Mouse (Mus musculus) c-Kit-negative CD71-positive TER-119-positive erythroid progenitor cells, embryonic 14.5 days (primary cell): ENCODE measurements at regions not wholly inside any gene's neighbourhood (a gene's known extent, or its start where the extent isn't known, plus 50 kb on each side); places are given as distances from the start of the nearest gene placed in this dataset.

Experiments used
- DNase-seq: peaks from one replicate; pipeline ENCODE4 v3.0.0-alpha.2; 2013; ENCODE audit warnings: low read depth, low spot score

- no peak for DNase-seq
Observed at GRCm38 (mm10) chr1:153962161-153962720, 62.2 kb upstream of the Teddm2 start.

DNA sequence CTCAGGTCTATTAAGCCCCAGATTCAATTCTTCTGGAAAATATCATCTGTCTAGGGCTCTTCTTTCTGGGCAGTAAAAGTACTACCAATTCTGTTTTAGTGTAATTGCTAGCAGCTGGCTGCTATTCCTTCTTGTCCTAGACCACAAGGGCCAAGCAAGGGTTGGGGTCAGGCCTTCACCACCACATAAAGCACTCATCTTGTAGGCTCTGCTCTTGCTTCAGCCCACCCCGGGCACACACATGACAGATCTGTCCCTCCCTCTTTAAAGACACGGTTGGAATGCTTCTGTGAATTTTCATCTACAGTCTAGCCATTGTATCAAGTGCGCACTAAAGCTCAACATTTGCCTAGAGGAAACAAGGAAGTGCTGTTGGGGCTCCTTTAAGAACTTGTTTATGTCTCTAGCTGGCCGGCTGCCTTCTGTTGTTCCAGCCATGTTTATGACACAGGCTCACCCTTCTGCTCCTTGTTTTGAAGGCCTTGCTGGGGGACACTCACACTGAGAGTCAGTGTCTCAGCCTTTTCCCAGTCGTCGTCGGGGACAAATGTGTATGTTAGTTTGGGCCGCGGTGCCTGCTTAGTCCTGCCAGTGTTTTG is 63.8 kb upstream of the Teddm2 start:
- no peak for DNase-seq

DNA sequence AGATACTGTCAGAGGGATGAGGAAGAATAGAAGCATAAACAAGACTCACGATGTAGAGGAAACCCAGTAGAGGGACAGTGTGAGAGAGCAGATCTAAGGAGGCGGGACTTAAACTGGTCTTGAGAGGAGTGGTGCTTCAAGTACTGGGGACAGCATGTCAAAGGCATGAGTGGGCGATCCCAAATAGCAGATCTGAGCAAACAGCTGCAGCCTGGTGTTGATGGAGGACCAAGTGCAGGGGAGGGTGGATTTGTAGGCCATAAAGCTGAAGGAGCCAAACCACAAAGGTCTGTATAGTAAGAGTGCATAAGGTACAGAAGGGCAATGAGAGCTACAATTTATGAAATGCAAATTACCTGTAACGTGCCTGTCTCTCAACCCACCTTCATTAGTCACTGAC is 69.4 kb upstream of the Teddm2 start:
- DNase-seq: no peak

- no peak for DNase-seq
Observed at GRCm38 (mm10) chr1:153974300-153974699, 74.3 kb upstream of the Teddm2 start.

DNA sequence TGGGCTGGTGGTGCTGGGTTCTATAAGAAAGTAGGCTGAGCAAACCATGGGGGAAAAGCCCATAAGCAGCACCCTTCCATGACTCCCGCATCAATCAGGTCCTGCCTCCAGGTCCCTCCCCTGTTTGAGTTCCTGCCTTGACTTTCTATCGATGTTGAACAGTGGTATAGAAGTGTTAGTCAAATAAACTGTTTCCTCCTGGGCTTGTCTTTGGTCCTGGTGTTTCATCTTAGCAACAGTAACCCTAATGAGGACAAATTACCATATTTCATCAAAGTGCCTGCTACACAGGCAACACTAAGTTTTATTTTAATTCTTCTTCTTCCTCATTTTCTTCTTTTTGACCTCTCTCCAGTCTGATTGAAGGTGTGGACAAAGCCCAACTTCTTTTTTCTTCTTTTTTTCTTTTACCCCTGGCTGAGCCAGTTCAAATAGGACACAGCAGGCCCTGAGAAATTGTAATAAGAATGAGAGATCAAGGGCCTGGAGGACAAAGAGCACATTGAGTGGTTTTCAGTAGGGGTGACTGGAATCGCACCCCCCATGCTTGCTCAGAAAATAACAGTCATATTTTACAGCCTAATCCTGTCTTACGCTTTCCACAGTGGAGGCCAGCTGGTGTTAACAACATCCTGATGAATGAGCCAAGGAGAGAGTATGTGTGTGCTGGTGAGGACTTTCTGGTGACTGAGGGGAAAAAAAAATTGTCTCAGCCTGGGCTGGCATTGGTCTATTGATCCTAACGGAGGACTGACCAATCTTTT is 78.1 kb upstream of the Teddm2 start:
- no peak for DNase-seq

- no peak for DNase-seq
Observed at GRCm38 (mm10) chr1:153980886-153981285, 80.9 kb upstream of the Teddm2 start.

- DNase-seq: no peak
Observed at GRCm38 (mm10) chr1:153985595-153985994, 85.6 kb upstream of the Teddm2 start.

GRCm38 (mm10) chr1:153986632-153987031 is 86.6 kb upstream of the Teddm2 start:
- DNase-seq: no peak

GRCm38 (mm10) chr1:153988297-153988696 is 88.3 kb upstream of the Teddm2 start:
- DNase-seq: no peak

DNA sequence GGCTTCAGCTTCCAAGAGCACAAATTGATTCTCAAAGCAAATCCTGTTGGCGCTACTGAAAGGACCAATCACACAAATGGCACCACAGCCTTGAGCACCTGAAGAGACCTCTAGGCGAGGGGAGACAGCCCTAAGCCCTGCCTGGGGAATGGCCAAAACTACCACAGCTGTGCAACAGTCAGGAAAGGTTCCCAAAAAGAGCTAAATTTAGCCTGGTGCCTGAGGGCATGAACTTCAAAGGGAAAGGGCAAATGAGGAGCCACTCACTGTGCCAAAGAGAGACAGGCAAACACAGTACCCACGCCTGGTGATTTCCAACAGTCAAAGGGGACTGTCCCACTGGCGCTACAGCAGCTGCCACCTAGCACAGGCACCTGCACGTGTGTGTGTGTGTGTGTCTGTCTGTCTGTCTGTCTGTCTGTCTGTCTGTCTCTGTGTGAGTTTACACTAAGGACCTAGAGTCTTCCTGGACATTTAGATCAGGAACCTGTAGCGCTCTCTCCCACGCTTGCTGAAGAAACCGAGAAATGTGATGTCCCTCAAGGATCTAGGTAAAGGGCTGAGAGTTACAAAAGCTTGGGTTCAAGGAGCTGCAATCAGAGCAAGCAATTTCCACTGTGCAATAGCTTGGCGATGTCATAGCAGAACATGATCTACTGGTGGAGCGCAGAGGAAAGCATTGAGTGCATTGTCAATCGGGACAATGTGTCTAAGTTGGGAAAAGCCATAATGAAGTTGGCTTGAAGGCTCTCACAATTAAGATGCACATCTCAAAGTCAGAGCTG is 90.8 kb upstream of the Teddm2 start:
- DNase-seq: no peak

GRCm38 (mm10) chr1:153992466-153992865 is 92.4 kb upstream of the Teddm2 start:
- no peak for DNase-seq

GRCm38 (mm10) chr1:153994871-153995270 is 94.8 kb upstream of the Teddm2 start:
- no peak for DNase-seq

DNA sequence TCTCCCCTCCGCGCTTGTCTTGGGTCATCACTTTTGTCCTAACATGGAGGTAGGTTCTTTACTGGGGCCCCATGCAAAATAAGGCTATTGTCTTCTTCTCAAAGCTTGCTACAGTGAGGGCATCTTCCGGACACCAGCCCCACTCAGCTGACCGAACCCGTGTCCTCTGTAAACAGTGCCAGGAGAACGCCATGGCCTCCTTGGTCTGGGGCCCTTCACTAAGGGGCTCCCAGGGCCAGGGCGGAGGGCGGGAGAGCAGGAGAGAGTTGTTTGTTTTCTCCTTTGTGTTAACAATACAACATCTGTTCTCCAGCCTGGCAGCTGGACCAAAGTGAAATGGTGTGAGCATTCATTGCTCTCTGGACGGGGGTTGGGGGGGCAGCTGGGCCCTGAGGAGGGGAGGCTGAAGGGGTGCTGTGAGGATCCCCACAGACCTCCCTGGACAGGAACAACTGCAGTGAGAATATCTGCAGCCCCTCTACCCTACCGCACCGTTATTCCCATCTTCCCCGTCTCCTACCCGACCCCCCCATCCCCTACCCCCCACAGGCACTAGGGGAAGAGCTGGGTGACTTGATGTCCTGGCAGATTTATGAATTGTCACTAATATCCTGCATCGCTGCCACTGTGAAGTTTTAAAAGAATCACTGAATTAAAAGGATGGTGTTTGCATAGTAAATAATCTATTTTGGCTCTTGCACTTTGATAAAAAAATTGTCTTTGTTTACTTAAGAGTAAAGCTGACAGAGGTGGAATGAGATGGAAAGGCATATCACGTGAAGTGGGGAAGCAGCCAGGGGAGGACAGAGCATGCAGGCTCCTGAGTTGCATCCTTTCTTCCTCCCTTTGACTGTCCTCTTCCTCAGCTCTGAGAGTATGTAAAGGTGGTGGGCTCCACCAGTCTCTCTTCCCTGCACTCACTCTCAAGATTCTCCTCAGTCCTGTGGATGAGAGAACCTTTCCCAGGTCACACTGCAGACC is 97.5 kb upstream of the Teddm2 start:
- no peak for DNase-seq

DNA sequence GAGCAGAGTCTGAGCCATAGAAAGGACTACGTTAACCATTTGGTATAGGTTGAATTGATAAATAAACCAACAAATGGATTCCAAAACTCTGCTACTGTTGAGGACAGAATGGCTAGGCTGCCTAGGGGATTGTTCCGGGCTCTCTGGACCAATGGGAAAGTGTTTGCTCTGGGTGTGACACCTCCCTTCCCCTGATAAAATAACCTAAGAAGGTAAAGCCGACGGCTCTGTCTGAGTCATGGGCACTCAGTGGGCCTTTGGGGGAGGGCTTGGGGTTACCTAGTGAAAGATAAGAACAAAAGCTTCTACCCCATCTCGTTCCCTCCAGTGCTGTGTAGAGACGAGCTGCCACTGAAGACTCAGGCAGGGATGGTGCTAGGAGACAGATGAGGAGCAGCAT is 99.7 kb upstream of the Teddm2 start:
- no peak for DNase-seq

- DNase-seq: no peak
Observed at GRCm38 (mm10) chr1:154003669-154004068, 103.6 kb upstream of the Teddm2 start.

DNA sequence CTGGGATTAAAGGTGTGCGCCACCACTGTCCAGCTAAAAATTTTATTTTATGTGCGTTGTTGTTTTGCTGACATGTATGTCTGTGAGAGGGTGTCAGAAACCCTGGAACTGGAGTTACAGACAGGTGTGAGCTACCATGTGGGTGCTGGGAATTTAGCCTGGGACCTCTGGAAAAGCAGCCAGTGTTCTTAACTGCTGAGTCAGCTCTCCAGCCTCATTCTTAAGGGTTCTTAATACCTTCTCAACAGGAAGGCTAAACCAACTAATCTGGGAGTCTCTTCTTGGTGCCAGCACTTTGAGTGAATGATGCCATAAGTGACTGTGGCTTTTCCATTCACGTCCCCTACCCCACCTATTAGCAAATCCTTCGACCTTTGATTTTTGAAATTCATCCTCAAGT is 104.6 kb upstream of the Teddm2 start:
- no peak for DNase-seq

DNA sequence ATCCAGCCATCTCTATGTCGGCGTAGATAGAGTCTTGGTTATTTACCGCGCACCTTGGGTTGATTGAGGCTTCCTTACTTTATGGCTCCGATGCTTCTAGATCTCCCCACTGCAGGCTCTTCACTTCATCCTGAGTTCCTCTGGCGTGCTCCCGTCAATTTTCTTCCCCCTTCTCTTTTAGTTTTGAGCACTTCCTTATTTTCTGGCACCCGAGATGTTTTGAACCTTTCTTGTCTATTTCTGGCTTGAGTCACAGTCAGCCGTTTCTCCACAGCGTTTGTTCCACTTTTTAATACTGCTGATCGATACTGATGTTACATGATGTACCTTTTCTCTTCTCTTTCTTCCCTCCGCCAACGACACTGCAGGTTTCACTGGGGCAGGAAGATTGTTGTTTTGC is 106.0 kb upstream of the Teddm2 start:
- DNase-seq: no peak

GRCm38 (mm10) chr1:154007440-154007839 is 107.4 kb upstream of the Teddm2 start:
- no peak for DNase-seq

DNA sequence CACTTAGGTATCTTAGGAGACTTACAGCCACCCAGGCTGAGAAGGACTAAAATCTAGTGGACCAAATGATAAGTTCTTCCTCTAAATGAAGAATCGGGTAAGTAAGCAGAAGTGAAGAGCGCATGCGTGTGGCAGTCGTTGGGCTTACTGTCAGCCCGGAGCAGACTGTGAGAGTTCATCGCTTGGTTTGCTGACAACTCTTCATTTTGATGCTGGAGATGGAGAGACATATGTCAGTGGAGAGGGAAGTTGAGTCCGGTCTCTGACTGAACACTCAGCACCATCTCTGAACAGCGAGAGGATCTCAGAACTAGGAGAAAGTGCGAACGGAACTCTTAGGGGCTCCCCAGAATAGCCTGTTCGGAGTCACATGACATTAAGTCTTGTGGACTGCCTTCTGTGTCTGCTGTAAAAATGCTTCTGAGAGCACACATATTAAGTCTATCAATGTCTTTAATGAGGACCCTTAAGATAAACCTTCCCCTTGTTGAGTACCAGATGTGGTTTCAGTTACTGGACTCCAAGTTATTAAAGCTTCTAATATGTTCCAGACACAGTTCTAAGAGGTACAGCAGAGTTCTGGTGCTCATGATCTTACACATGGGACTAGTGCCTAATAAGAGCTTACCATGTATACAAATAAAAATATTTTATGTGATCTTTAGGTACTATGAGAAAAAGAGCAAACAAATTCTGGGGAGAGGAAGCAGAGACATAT is 108.7 kb upstream of the Teddm2 start:
- DNase-seq: no peak

DNA sequence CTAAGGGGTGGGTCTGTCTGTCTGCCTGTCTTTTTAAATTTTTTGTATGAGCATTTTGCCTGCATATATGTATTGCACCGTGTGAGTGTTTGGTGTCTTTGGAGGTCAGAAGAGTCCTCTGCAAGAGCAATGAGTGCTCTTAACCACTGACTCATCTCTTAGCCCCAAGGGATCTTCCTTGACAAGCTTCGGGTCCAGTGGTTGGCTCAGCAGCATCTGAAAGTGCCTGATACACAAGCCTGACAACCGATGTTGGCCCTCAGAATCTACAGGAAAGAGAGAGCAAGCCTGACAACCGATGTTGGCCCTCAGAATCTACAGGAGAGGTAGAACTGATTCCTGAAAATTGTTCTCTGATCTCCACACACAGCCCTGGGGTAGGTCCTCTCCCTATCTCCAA is 110.7 kb upstream of the Teddm2 start:
- no peak for DNase-seq

DNA sequence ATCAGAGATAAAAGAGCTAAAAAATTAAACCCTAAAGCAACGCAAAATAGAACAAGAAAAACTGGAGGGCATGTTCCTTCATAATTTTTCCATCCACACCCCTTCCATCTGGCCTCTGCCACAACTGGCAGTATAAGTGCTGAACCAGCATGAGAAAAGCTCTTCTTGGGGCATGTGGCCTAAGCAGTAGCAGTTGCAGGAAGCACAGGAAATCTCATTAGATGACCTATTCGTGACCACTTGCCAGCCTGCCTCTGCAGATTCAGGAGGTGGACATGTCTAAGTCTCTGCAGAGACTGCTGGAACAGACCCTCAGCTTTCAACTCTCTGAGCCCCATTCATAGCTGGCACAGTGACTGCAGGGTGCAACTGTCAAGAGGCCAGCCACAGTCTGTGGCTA is 116.5 kb upstream of the Teddm2 start:
- no peak for DNase-seq
